Mouse (Mus musculus) ES-E14 (cell line): ENCODE data around the gene Ntmt1. TPM values are rescaled to one million over a fixed set of nuclear protein-coding genes. Genes with fewer than 3 reads are reported as not detected.

Source experiments
- DNase-seq: peaks from one replicate; pipeline ENCODE4 v3.0.0-alpha.2; 2013; ENCODE audit warnings: low read depth, low spot score
- H3K27ac ChIP-seq: 2 replicates; pipeline ENCODE4 v1.5.1; 2012; ENCODE audit warnings: low read depth, mild to moderate bottlenecking, low read length, moderate library complexity, mixed read lengths; ENCODE audit not compliant: poor library complexity, insufficient read depth, severe bottlenecking
- H3K36me3 ChIP-seq: 2 replicates; pipeline ENCODE4 v1.6.1; 2012; ENCODE audit warnings: mild to moderate bottlenecking, low read length, moderate library complexity, mixed read lengths; ENCODE audit not compliant: control insufficient read depth, poor library complexity, insufficient read depth, severe bottlenecking
- H3K4me1 ChIP-seq, 2 experiments: fragments of 150-350 bp in 1 of 2; sonication (generic) in 1 of 2; 2 replicates each; pipeline ENCODE4 v1.6.1; 2012; ENCODE audit warnings: low read length in 2 of 2, mild to moderate bottlenecking in 1 of 2, mixed read lengths in 1 of 2; ENCODE audit not compliant: control insufficient read depth in 2 of 2, insufficient read depth in 2 of 2, poor library complexity in 1 of 2
- H3K4me3 ChIP-seq, 2 experiments: fragments of 150-350 bp in 1 of 2; sonication (generic) in 1 of 2; 2 replicates each; pipeline ENCODE4 v1.5.1; 2012; ENCODE audit warnings: low read length in 2 of 2, low read depth in 1 of 2, mild to moderate bottlenecking in 1 of 2, mixed read lengths in 1 of 2; ENCODE audit not compliant: insufficient read depth in 1 of 2, poor library complexity in 1 of 2, severe bottlenecking in 1 of 2
- H3K9ac ChIP-seq: 2 replicates; pipeline ENCODE4 v1.6.1; 2012; ENCODE audit warnings: low read depth, mild to moderate bottlenecking, low read length, mixed read lengths; ENCODE audit not compliant: poor library complexity, insufficient read depth, severe bottlenecking
- H3K9me3 ChIP-seq: fragments of 150-350 bp; sonication (generic); 2 replicates; pipeline ENCODE4 v1.6.1; 2012; ENCODE audit warnings: low read depth, mild to moderate bottlenecking, low read length; ENCODE audit not compliant: control insufficient read depth, insufficient read depth
- CHD2 ChIP-seq: IDR thresholded peaks from 2 replicates; pipeline ENCODE4 v1.6.1; 2014; ENCODE audit warnings: mild to moderate bottlenecking, low read depth, low read length, inconsistent platforms
- HCFC1 ChIP-seq: IDR thresholded peaks from 2 replicates; pipeline ENCODE4 v1.6.1; 2012; ENCODE audit warnings: low read length, inconsistent platforms, borderline replicate concordance; ENCODE audit not compliant: insufficient read depth
- MAFK ChIP-seq: IDR thresholded peaks from 2 replicates; pipeline ENCODE4 v1.6.1; 2014; ENCODE audit warnings: mild to moderate bottlenecking, low read depth, low read length, inconsistent platforms; ENCODE audit not compliant: insufficient read depth
- ZC3H11A ChIP-seq: IDR thresholded peaks from 2 replicates; pipeline ENCODE4 v1.6.1; 2012; ENCODE audit warnings: low read depth, mild to moderate bottlenecking, inconsistent platforms, low read length, borderline replicate concordance
- ZNF384 ChIP-seq: IDR thresholded peaks from 2 replicates; pipeline ENCODE4 v1.6.1; 2012; ENCODE audit warnings: low read depth, low read length, inconsistent platforms
- in situ Hi-C, 2 experiments: fragments of 600-800 bp; cut with MboI; formaldehyde crosslinking; loops; one replicate each; pipeline ENCODE4 v1.15.1; 2025; ENCODE audit warnings: low sequenced_read_pairs in 2 of 2, inconsistent platforms in 1 of 2; ENCODE audit not compliant: unreplicated experiment in 2 of 2
- total RNA-seq: library from RNA; depleted of rRNA; stranded (reverse); fragments of 300-350 nt; gene quantifications from 2 replicates; pipeline ENCODE4 v1.2.3, GENCODE M21; 2012

The Ntmt1 gene
- total RNA-seq, 1 experiment = 47.3 TPM

DNA sequence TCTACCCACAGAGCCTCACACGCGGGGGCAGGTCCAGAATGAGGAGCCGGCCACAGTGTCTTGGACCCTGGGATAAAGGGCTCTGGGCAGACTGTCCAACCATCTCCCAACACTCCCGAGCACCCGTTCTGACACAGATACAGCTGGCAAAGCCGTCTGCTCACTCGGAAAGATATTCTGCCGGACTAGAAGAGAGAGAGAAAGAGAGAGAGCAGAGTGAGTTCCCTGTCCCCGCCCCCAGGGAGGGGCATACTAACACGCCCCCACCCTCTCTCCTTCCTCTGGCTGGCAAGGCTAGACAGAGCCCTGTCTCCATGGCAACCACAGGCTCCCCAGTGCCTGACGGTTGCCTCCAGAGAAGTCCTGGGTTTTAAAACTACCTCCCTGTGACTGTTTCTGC is 11.2 kb upstream of the Ntmt1 start:
- peaks cover 0 to 14% of the 10 kb centered on the region in 2 experiments; a peak in 1 of 4 replicates for H3K4me1 ChIP-seq
- H3K27ac ChIP-seq = no peak overlapping the region
- TF ChIP-seq HCFC1 = no peak
- H3K4me3 ChIP-seq = no peak overlapping the region; a peak in 1 of 4 replicates
- H3K36me3 ChIP-seq = no peaks in the 10 kb centered on the region
- H3K9me3 ChIP-seq = no peaks in the 10 kb centered on the region
- no peak for DNase-seq
- in situ Hi-C loops = loop anchor here (25.0 kb wide), 1 partner anchor 334 kb away; the partner anchor contains the start of gene Ier5l (in 2 of the 2)
- no peak overlapping the region for H3K9ac ChIP-seq

DNA sequence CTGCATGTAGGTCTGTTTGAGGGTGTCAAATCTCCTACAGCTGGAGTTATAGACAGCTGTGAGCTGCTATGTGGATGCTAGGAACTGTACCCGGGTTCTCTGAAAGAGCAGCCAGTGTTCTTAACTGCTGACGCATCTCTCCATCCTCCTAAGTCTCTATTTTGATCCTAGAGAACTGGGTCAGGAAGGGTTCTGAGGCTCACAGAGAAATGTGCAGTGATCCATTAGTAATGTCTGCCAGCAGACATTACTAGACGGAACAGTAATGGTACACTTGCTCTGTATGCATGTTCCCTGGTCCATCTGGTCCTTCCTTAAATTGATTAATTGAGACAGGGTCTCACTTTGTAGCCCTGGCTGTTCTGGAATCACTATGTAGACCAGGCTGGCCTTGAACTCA is 8.2 kb upstream of the Ntmt1 start:
- no peak overlapping the region for H3K9ac ChIP-seq
- in situ Hi-C loops = loop anchor here (25.0 kb wide), 1 partner anchor 337 kb away; the partner anchor contains the start of gene Ier5l (in 2 of the 2)
- no peaks in the 10 kb centered on the region for H3K36me3 ChIP-seq
- TF ChIP-seq HCFC1 (no peak), CHD2 (no peak), ZC3H11A (no peak), ZNF384 (no peak), MAFK (no peak)
- no peaks in the 10 kb centered on the region for H3K9me3 ChIP-seq
- H3K4me3 ChIP-seq = no peak overlapping the region
- peaks cover 4 to 21% of the 10 kb centered on the region in 2 experiments; a peak in 2 of 4 replicates for H3K4me1 ChIP-seq
- no peak overlapping the region for H3K27ac ChIP-seq
- DNase-seq = no peak

DNA sequence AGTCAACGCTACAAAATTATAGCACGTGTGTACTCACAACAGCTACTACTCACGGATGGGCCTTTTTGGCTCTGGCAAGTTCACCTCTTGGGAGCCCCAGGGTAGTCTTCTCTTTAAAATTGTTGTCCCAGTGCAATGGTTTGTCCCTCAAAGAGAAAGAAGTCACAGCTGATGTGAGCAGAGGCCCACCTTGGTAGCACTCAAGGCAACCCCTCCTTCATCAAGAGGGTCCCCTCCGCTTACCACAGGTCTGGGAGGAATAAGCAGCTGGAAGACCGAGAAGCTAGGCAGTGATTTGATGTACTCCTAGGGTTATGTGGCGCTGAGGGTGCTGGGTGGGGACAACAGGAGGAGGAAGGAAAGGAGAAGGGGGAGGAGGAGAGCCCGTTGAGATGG is 7.0 kb upstream of the Ntmt1 start:
- Histone ChIP-seq H3K9ac (peak overlapping the region; percentile 51), H3K36me3 (no peaks in the 10 kb centered on the region), H3K9me3 (no peaks in the 10 kb centered on the region), H3K4me1 (peaks cover 4 to 19% of the 10 kb centered on the region in 2 experiments; a peak in 2 of 4 replicates), H3K4me3 (peak overlapping the region; percentile 65 to 70), H3K27ac (no peak overlapping the region)
- in situ Hi-C loops = no loop called here
- DNase-seq = no peak
- no peak for TF ChIP-seq ZNF384
- no peak for TF ChIP-seq MAFK
- TF ChIP-seq ZC3H11A = no peak
- no peak for TF ChIP-seq HCFC1

DNA sequence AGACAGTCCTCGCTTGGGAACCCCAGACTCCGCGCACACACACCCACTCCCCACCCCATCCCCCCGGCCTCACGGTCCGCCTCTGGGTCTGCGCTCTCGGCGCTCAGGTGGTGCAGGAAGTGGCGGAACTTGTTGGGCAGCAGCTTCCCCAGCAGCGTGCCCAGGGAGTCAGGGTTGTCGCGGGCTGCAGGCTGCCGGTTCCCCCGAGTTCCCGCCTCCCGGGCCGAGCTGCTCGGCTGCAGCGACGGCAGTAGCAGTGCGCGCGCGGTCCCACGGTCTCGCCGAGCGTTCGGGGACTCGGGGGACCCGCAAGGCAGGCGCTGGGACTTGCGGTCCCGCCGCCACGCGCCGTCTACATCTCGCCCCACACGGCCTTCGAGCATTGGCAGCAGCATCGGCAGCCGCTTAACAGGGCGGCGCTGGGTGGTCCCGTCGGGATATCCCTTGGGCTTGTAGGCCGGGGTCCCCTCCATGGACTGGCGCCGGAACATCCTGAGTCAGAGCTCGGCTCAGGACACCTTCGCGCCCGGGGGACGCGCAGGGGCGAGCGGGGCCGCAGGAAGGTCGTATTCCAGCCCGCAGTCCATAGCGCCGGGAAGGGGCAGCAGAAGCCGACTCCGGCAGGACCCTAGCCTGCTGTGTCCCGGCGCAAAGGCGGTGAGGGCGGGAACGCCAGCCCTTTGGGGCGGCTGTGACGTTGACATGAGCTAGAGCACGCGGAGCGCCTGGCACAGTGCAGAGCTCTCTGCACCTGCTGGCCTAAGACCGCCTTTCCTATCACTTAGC is 6.4 kb upstream of the Ntmt1 start:
- peaks cover 9 to 15% of the 10 kb centered on the region in 2 experiments; a peak in 3 of 4 replicates for H3K4me1 ChIP-seq
- no peaks in the 10 kb centered on the region for H3K9me3 ChIP-seq
- DNase-seq = no peak
- in situ Hi-C loops = no loop called here
- TF ChIP-seq ZC3H11A (no peak), MAFK (no peak), HCFC1 (no peak), CHD2 (no peak), ZNF384 (no peak)
- peak overlapping the region; percentile 65 to 70 for H3K4me3 ChIP-seq
- no peak overlapping the region for H3K27ac ChIP-seq
- H3K9ac ChIP-seq = peak overlapping the region; percentile 51
- no peaks in the 10 kb centered on the region for H3K36me3 ChIP-seq

DNA sequence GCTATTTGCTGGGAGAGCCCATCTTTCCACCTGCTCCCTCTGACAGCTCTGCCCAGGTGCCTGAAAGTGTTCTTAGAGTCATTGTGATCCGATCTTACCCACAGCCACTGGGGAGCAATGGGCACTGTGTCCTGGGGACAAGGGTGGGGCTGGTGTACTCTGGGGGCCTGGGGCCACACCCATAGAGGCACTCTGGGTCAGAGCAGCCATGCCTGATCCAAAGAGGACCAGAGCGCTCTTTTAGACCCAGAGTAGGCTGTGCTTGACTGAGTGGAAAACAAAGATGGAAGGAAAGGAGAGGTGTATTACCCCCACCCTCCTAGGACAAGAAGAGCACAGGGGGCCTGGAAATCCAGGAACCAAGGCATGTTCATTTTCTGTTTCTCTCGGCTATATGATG is 4.0 kb upstream of the Ntmt1 start, which contains the start of gene 1700001O22Rik:
Gene 1700001O22Rik, minus strand, starts transcription at position 58 of the 400 bp plus-strand sequence.
- Histone ChIP-seq H3K4me3 (no peak within 1 kb of the TSS), H3K36me3 (no peaks in the 10 kb centered on the region), H3K9ac (no peak within 1 kb of the TSS), H3K27ac (no peak within 1 kb of the TSS), H3K4me1 (peaks cover 9 to 12% of the 10 kb centered on the region in 2 experiments), H3K9me3 (no peaks in the 10 kb centered on the region)
- no peak for DNase-seq
- TF ChIP-seq CHD2 (no peak), ZNF384 (no peak), HCFC1 (no peak), MAFK (no peak), ZC3H11A (no peak)
- in situ Hi-C loops = no loop called here
